Mouse (Mus musculus) liver, postnatal 0 days (tissue): ENCODE results near the gene Gorasp2. TPM values are rescaled to one million over a fixed set of nuclear protein-coding genes. Genes with fewer than 3 reads are reported as not detected.

Experiments
- ATAC-seq: fragments of 200-750 bp; cut with Nextera tagmentation; 2 replicates; pipeline ENCODE4 v1.8.0; 2017; ENCODE audit warnings: mild to moderate bottlenecking, moderate library complexity
- DNase-seq: peaks from one replicate; pipeline ENCODE4 v3.0.0-alpha.2; 2016
- H3K27ac ChIP-seq: fragments of 300-500 bp; sonication (generic); 2 replicates; pipeline ENCODE4 v1.5.1; 2014; ENCODE audit warnings: antibody characterized with exemption, moderate library complexity, mild to moderate bottlenecking, low read depth
- H3K27me3 ChIP-seq: fragments of 300-500 bp; sonication (generic); 2 replicates; pipeline ENCODE4 v1.6.1; 2014; ENCODE audit warnings: low read length, control low read depth, mixed read lengths; ENCODE audit not compliant: insufficient read depth
- H3K36me3 ChIP-seq: fragments of 300-500 bp; sonication (generic); replicated peaks from 2 replicates; pipeline ENCODE4 v1.6.1; 2014; ENCODE audit warnings: mild to moderate bottlenecking, control low read depth, low read length, moderate library complexity, mixed read lengths; ENCODE audit not compliant: insufficient read depth
- H3K4me1 ChIP-seq: fragments of 300-500 bp; sonication (generic); 2 replicates; pipeline ENCODE4 v1.6.1; 2014; ENCODE audit warnings: antibody characterized with exemption, mild to moderate bottlenecking, control low read depth; ENCODE audit not compliant: insufficient read depth
- H3K4me2 ChIP-seq: fragments of 300-500 bp; sonication (generic); 2 replicates; pipeline ENCODE4 v1.6.1; 2014; ENCODE audit warnings: low read depth, mild to moderate bottlenecking, low read length, moderate library complexity, mixed read lengths
- H3K4me3 ChIP-seq: fragments of 300-500 bp; sonication (generic); 2 replicates; pipeline ENCODE4 v1.5.1; 2014; ENCODE audit warnings: low read depth, low read length
- H3K9ac ChIP-seq: fragments of 300-500 bp; sonication (generic); replicated peaks from 2 replicates; pipeline ENCODE4 v1.6.1; 2014; ENCODE audit warnings: mild to moderate bottlenecking, moderate library complexity
- H3K9me3 ChIP-seq: fragments of 300-500 bp; sonication (generic); 2 replicates; pipeline ENCODE4 v1.6.1; 2016; ENCODE audit warnings: mild to moderate bottlenecking, control low read depth, low read length, mixed read lengths
- CTCF ChIP-seq: sonication (generic); IDR thresholded peaks from 2 replicates; pipeline ENCODE4 v1.5.1; 2016; ENCODE audit warnings: antibody characterized with exemption, low read depth
- EP300 ChIP-seq: IDR thresholded peaks from 2 replicates; pipeline ENCODE4 v1.6.1; 2016; ENCODE audit warnings: antibody characterized with exemption, low read depth, mild to moderate bottlenecking
- WGBS: fragments of 180-500 bp; shearing (Covaris S2); extraction: QIAGEN DNeasy Blood & Tissue Kit; methylation state at CpG from one replicate; pipeline ENCODE4 v1.1.7; 2014; ENCODE audit not compliant: insufficient replicate concordance; 5-methylcytosine and 5-hydroxymethylcytosine counted together
- polyA plus RNA-seq: library from polyadenylated mRNA; unstranded; fragments of >200 nt; fragmentation: Nextera tagmentation; extraction: Ambion mirVana; gene quantifications from 2 replicates; pipeline ENCODE4 v1.2.1, GENCODE M21; 2015

The Gorasp2 gene
- polyA plus RNA-seq, 1 experiment from 2014 or later: 61.8 TPM

- Histone ChIP-seq H3K27me3 (no peaks in the 10 kb centered on the region), H3K9ac (no peak overlapping the region), H3K27ac (no peak overlapping the region), H3K4me1 (peaks cover 25% of the 10 kb centered on the region), H3K9me3 (no peaks in the 10 kb centered on the region), H3K4me3 (no peak overlapping the region), H3K4me2 (no peak overlapping the region), H3K36me3 (0 out of 2 replicates have a peak, but pooled peaks cover 2% of the 10 kb centered on the region)
- DNase-seq (no peak), ATAC-seq (no peak)
- no peak for TF ChIP-seq CTCF
- no peak for TF ChIP-seq EP300
- WGBS: 77% methylated on average over 2 of the region's 2 CpGs
Observed at GRCm38 (mm10) chr2:70669241-70669640, 7.9 kb downstream of the Gorasp2 start.

- Histone ChIP-seq H3K4me3 (no peak overlapping the region), H3K9ac (no peak overlapping the region), H3K27ac (no peak overlapping the region), H3K36me3 (0 out of 2 replicates have a peak, but pooled peaks cover 2% of the 10 kb centered on the region), H3K9me3 (no peaks in the 10 kb centered on the region), H3K4me1 (peaks cover 25% of the 10 kb centered on the region), H3K4me2 (no peak overlapping the region), H3K27me3 (no peaks in the 10 kb centered on the region)
- WGBS: 55% methylated on average over 2 of the region's 2 CpGs
- no peak for TF ChIP-seq EP300
- TF ChIP-seq CTCF: no peak
- DNase-seq (no peak), ATAC-seq (no peak)
Observed at GRCm38 (mm10) chr2:70669896-70670295, 8.5 kb downstream of the Gorasp2 start.

GRCm38 (mm10) chr2:70672476-70672875 lies 11.1 kb downstream of the Gorasp2 start:
- DNase-seq: no peak
- Histone ChIP-seq H3K36me3 (peaks cover 2% of the 10 kb centered on the region; the same call in 1 of the 2 replicates), H3K9ac (no peak overlapping the region), H3K27me3 (no peaks in the 10 kb centered on the region), H3K4me2 (no peak overlapping the region), H3K27ac (no peak overlapping the region), H3K4me3 (no peak overlapping the region), H3K9me3 (no peaks in the 10 kb centered on the region), H3K4me1 (peaks cover 19% of the 10 kb centered on the region)
- ATAC-seq: no peak
- TF ChIP-seq EP300: no peak
- no peak for TF ChIP-seq CTCF
- WGBS: 70% methylated on average over 2 of the region's 2 CpGs

- WGBS: 59% methylated on average over 7 of the region's 7 CpGs
- peaks cover 10% of the 10 kb centered on the region; the same call in 1 of the 2 replicates for H3K4me1 ChIP-seq
- no peaks in the 10 kb centered on the region for H3K27me3 ChIP-seq
- TF ChIP-seq EP300: no peak
- peak; percentile 58 for TF ChIP-seq CTCF
- H3K27ac ChIP-seq: no peak overlapping the region
- no peak overlapping the region for H3K9ac ChIP-seq
- no peak overlapping the region for H3K4me2 ChIP-seq
- peaks cover 10% of the 10 kb centered on the region for H3K36me3 ChIP-seq
- no peak overlapping the region for H3K4me3 ChIP-seq
- no peak for DNase-seq
- H3K9me3 ChIP-seq: no peaks in the 10 kb centered on the region
- peak; percentile 67; the same call in 1 of the 2 replicates for ATAC-seq
Observed at GRCm38 (mm10) chr2:70673445-70674126, 12.2 kb downstream of the Gorasp2 start.

- ATAC-seq: no peak
- no peaks in the 10 kb centered on the region for H3K9me3 ChIP-seq
- peaks cover 78% of the 10 kb centered on the region for H3K36me3 ChIP-seq
- no peak overlapping the region for H3K4me2 ChIP-seq
- 87% methylated on average over 2 of the region's 2 CpGs for WGBS
- no peak overlapping the region for H3K4me3 ChIP-seq
- TF ChIP-seq CTCF (no peak), EP300 (no peak)
- DNase-seq: no peak
- no peaks in the 10 kb centered on the region for H3K4me1 ChIP-seq
- no peak overlapping the region for H3K9ac ChIP-seq
- no peak overlapping the region for H3K27ac ChIP-seq
- no peaks in the 10 kb centered on the region for H3K27me3 ChIP-seq
Observed at GRCm38 (mm10) chr2:70682324-70682723, 20.9 kb downstream of the Gorasp2 start.

- ATAC-seq (no peak), DNase-seq (no peak)
- H3K9ac ChIP-seq: no peak overlapping the region
- H3K9me3 ChIP-seq: no peaks in the 10 kb centered on the region
- no peaks in the 10 kb centered on the region for H3K27me3 ChIP-seq
- no peak overlapping the region for H3K4me3 ChIP-seq
- H3K4me1 ChIP-seq: no peaks in the 10 kb centered on the region
- TF ChIP-seq CTCF (no peak), EP300 (no peak)
- H3K27ac ChIP-seq: no peak overlapping the region
- peaks cover 72% of the 10 kb centered on the region for H3K36me3 ChIP-seq
- no peak overlapping the region for H3K4me2 ChIP-seq
- WGBS: 92% methylated on average over 21 of the region's 21 CpGs
Observed at GRCm38 (mm10) chr2:70688454-70689078, 27.2 kb downstream of the Gorasp2 start.
